Mouse (Mus musculus) heart, embryonic 14.5 days (tissue): ENCODE measurements at regions not wholly inside any gene's neighbourhood (a gene's known extent, or its start where the extent isn't known, plus 50 kb on each side); places are given as distances from the start of the nearest gene placed in this dataset.

Source experiments
- ATAC-seq: fragments of 200-750 bp; cut with Nextera tagmentation; 2 replicates; pipeline ENCODE4 v1.8.0; 2017; ENCODE audit warnings: low read depth, moderate TSS enrichment; ENCODE audit not compliant: insufficient number of reproducible peaks, insufficient read depth, low FRiP score
- H3K27ac ChIP-seq, 2 experiments: fragments of 200-500 bp in 1 of 2; fragments of 300-500 bp in 1 of 2; sonication (generic) in 1 of 2; replicated peaks in 1 of 2; 2 replicates each; pipeline ENCODE4 v1.5.1; 2012 to 2014; ENCODE audit warnings: low read depth in 2 of 2, low read length in 2 of 2, control low read depth in 1 of 2, mild to moderate bottlenecking in 1 of 2, mixed read lengths in 1 of 2; ENCODE audit not compliant: control insufficient read depth in 1 of 2, insufficient read depth in 1 of 2
- H3K27me3 ChIP-seq: fragments of 300-500 bp; sonication (generic); 2 replicates; pipeline ENCODE4 v1.6.1; 2014; ENCODE audit warnings: mild to moderate bottlenecking, low read length, control low read depth; ENCODE audit not compliant: control insufficient read depth, insufficient read depth
- H3K36me3 ChIP-seq: fragments of 300-500 bp; sonication (generic); 2 replicates; pipeline ENCODE4 v1.6.1; 2014; ENCODE audit warnings: mild to moderate bottlenecking, control low read depth, low read length, mixed read lengths; ENCODE audit not compliant: control insufficient read depth, insufficient read depth
- H3K4me1 ChIP-seq, 2 experiments: fragments of 200-500 bp in 1 of 2; fragments of 300-500 bp in 1 of 2; sonication (generic) in 1 of 2; 2 replicates each; pipeline ENCODE4 v1.6.1; 2012 to 2014; ENCODE audit warnings: low read length in 2 of 2, control low read depth in 1 of 2, mixed read lengths in 1 of 2; ENCODE audit not compliant: control insufficient read depth in 2 of 2, insufficient read depth in 2 of 2
- H3K4me2 ChIP-seq: fragments of 300-500 bp; sonication (generic); 2 replicates; pipeline ENCODE4 v1.6.1; 2014; ENCODE audit warnings: mild to moderate bottlenecking, low read length
- H3K4me3 ChIP-seq, 2 experiments: fragments of 200-500 bp in 1 of 2; fragments of 300-500 bp in 1 of 2; sonication (generic) in 1 of 2; 2 replicates each; pipeline ENCODE4 v1.5.1; 2012 to 2014; ENCODE audit warnings: low read length in 2 of 2, mild to moderate bottlenecking in 2 of 2, control low read depth in 1 of 2, low read depth in 1 of 2, moderate library complexity in 1 of 2; ENCODE audit not compliant: control insufficient read depth in 1 of 2, insufficient read depth in 1 of 2
- H3K9ac ChIP-seq: fragments of 300-500 bp; sonication (generic); 2 replicates; pipeline ENCODE4 v1.6.1; 2014; ENCODE audit warnings: mild to moderate bottlenecking, low read length
- H3K9me3 ChIP-seq: fragments of 300-500 bp; sonication (generic); 2 replicates; pipeline ENCODE4 v1.6.1; 2016; ENCODE audit warnings: low read length, control low read depth; ENCODE audit not compliant: control insufficient read depth
- WGBS: fragments of 180-500 bp; shearing (Covaris S2); extraction: QIAGEN DNeasy Blood & Tissue Kit; methylation state at CpG from one replicate; pipeline ENCODE4 v1.1.7; 2014; 5-methylcytosine and 5-hydroxymethylcytosine counted together

DNA sequence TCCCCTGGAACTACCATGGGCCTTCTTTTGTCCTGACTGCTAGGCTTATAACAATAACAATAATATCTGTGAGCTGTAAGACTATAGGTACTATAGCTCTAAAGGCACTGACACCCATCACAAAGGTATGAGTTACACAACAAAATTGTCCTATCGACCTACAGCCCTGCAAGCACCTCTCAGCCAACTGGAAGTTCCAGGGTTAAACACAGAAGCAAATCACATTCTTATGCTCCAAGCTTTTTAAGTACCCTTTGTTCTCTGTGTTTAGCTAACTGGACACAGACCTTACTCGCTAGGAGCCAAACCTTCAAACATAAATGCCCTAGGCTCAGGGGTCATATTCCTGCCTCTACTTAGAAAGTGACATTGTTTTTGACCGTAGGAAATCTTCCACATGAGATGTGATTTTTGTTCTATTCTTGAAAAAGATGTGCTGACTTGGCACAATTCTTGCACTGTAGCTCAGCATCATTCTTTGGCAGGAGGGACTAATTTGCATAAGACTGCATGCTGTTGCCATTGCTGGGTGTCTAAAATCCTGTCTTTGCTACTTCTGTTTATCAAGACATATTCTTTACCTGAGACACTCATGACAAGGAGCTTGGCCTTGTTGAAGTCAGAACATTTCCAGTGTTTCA, 66.8 kb upstream of the Tbl1x start:
- no peaks in the 10 kb centered on the region for H3K4me1 ChIP-seq
- H3K9me3 ChIP-seq = no peaks in the 10 kb centered on the region
- WGBS = 40% methylated on average over 3 of the region's 3 CpGs
- ATAC-seq = no peak
- no peak overlapping the region for H3K9ac ChIP-seq
- no peaks in the 10 kb centered on the region for H3K27me3 ChIP-seq
- H3K27ac ChIP-seq = no peak overlapping the region
- H3K4me3 ChIP-seq = no peak overlapping the region
- no peak overlapping the region for H3K4me2 ChIP-seq
- no peaks in the 10 kb centered on the region for H3K36me3 ChIP-seq

DNA sequence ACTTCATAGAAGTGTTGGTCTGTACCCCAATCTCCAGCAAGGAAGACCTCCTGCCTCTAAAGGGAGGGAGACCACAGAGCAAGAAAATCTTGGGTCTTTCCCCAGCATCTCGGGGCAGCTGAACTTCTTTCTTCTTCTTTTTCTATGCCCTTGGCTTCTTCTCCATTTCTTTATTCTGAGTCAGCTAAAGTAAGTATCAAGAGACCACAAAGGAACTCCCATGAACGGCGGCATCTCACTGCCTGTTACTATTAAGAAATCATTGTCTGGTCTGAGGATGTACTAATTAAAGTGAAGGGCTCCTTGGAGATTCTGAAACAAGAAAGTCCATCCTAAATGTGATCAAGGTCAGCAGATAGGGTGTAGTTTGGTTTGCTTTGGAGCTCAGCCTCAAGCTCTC, 64.1 kb upstream of the Tbl1x start:
- no peaks in the 10 kb centered on the region for H3K4me1 ChIP-seq
- H3K4me2 ChIP-seq = no peak overlapping the region
- 80% methylated on average over 3 of the region's 3 CpGs for WGBS
- no peaks in the 10 kb centered on the region for H3K36me3 ChIP-seq
- H3K27me3 ChIP-seq = no peaks in the 10 kb centered on the region
- ATAC-seq = no peak
- H3K9ac ChIP-seq = no peak overlapping the region
- H3K9me3 ChIP-seq = no peaks in the 10 kb centered on the region
- no peak overlapping the region for H3K4me3 ChIP-seq
- no peak overlapping the region for H3K27ac ChIP-seq

- H3K4me2 ChIP-seq = no peak overlapping the region
- ATAC-seq = no peak
- H3K27ac ChIP-seq = no peak overlapping the region
- no peak overlapping the region for H3K9ac ChIP-seq
- no peaks in the 10 kb centered on the region for H3K27me3 ChIP-seq
- no peak overlapping the region for H3K4me3 ChIP-seq
- no peaks in the 10 kb centered on the region for H3K36me3 ChIP-seq
- H3K9me3 ChIP-seq = no peaks in the 10 kb centered on the region
- WGBS = 100% methylated on average over 1 of the region's 1 CpGs
- H3K4me1 ChIP-seq = no peaks in the 10 kb centered on the region
These were observed 58.7 kb upstream of the Tbl1x start for GRCm38 (mm10) chrX:77451977-77452675.
